Mouse (Mus musculus) heart, embryonic 14.5 days (tissue): ENCODE data around the gene Olfr291. TPM values are rescaled to one million over a fixed set of nuclear protein-coding genes. Genes with fewer than 3 reads are reported as not detected.

Source experiments
- ATAC-seq: fragments of 200-750 bp; cut with Nextera tagmentation; 2 replicates; pipeline ENCODE4 v1.8.0; 2017; ENCODE audit warnings: low read depth, moderate TSS enrichment; ENCODE audit not compliant: insufficient number of reproducible peaks, insufficient read depth, low FRiP score
- H3K27ac ChIP-seq, 2 experiments: fragments of 200-500 bp in 1 of 2; fragments of 300-500 bp in 1 of 2; sonication (generic) in 1 of 2; replicated peaks in 1 of 2; 2 replicates each; pipeline ENCODE4 v1.5.1; 2012 to 2014; ENCODE audit warnings: low read depth in 2 of 2, low read length in 2 of 2, control low read depth in 1 of 2, mild to moderate bottlenecking in 1 of 2, mixed read lengths in 1 of 2; ENCODE audit not compliant: control insufficient read depth in 1 of 2, insufficient read depth in 1 of 2
- H3K27me3 ChIP-seq: fragments of 300-500 bp; sonication (generic); 2 replicates; pipeline ENCODE4 v1.6.1; 2014; ENCODE audit warnings: mild to moderate bottlenecking, low read length, control low read depth; ENCODE audit not compliant: control insufficient read depth, insufficient read depth
- H3K36me3 ChIP-seq: fragments of 300-500 bp; sonication (generic); 2 replicates; pipeline ENCODE4 v1.6.1; 2014; ENCODE audit warnings: mild to moderate bottlenecking, control low read depth, low read length, mixed read lengths; ENCODE audit not compliant: control insufficient read depth, insufficient read depth
- H3K4me1 ChIP-seq, 2 experiments: fragments of 200-500 bp in 1 of 2; fragments of 300-500 bp in 1 of 2; sonication (generic) in 1 of 2; 2 replicates each; pipeline ENCODE4 v1.6.1; 2012 to 2014; ENCODE audit warnings: low read length in 2 of 2, control low read depth in 1 of 2, mixed read lengths in 1 of 2; ENCODE audit not compliant: control insufficient read depth in 2 of 2, insufficient read depth in 2 of 2
- H3K4me2 ChIP-seq: fragments of 300-500 bp; sonication (generic); 2 replicates; pipeline ENCODE4 v1.6.1; 2014; ENCODE audit warnings: mild to moderate bottlenecking, low read length
- H3K4me3 ChIP-seq, 2 experiments: fragments of 200-500 bp in 1 of 2; fragments of 300-500 bp in 1 of 2; sonication (generic) in 1 of 2; 2 replicates each; pipeline ENCODE4 v1.5.1; 2012 to 2014; ENCODE audit warnings: low read length in 2 of 2, mild to moderate bottlenecking in 2 of 2, control low read depth in 1 of 2, low read depth in 1 of 2, moderate library complexity in 1 of 2; ENCODE audit not compliant: control insufficient read depth in 1 of 2, insufficient read depth in 1 of 2
- H3K9ac ChIP-seq: fragments of 300-500 bp; sonication (generic); 2 replicates; pipeline ENCODE4 v1.6.1; 2014; ENCODE audit warnings: mild to moderate bottlenecking, low read length
- H3K9me3 ChIP-seq: fragments of 300-500 bp; sonication (generic); 2 replicates; pipeline ENCODE4 v1.6.1; 2016; ENCODE audit warnings: low read length, control low read depth; ENCODE audit not compliant: control insufficient read depth
- WGBS: fragments of 180-500 bp; shearing (Covaris S2); extraction: QIAGEN DNeasy Blood & Tissue Kit; methylation state at CpG from one replicate; pipeline ENCODE4 v1.1.7; 2014; 5-methylcytosine and 5-hydroxymethylcytosine counted together
- polyA plus RNA-seq: library from polyadenylated mRNA; unstranded; fragments of >200 nt; fragmentation: Nextera tagmentation; extraction: Ambion mirVana; gene quantifications from 2 replicates; pipeline ENCODE4 v1.2.1, GENCODE M21; 2014

The Olfr291 gene
- not detected in 2 replicates for polyA plus RNA-seq

DNA sequence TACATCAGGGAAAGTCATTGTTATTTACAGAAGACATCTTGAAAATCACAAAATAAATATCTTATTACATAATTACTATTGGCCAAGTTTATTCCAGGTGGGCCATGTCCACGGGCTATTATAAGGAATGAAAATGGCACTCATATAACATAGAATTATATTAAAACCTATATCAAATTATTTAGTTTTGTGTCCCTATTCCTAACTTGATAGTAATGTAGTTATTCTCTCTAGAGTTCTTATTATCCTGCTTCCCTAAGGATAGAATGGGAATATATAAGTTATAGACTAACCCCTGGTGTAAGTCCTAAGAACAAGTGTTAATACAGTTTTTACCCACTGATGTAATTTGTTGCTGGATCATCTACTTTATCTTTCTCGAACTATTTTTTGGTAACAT lies at the start of gene Olfr291:
Gene Olfr291, plus strand, starts transcription at position 301 of the 400 bp plus-strand sequence.
- Histone ChIP-seq H3K27me3 (no peaks in the 10 kb centered on the region), H3K27ac (no peak within 1 kb of the TSS), H3K9ac (no peak within 1 kb of the TSS), H3K4me3 (no peak within 1 kb of the TSS), H3K9me3 (0 out of 2 replicates have a peak, but pooled peaks cover 4% of the 10 kb centered on the region), H3K36me3 (no peaks in the 10 kb centered on the region), H3K4me1 (no peaks in the 10 kb centered on the region), H3K4me2 (no peak within 1 kb of the TSS)
- 54% methylated on average over 2 of the region's 2 CpGs for WGBS
- no peak for ATAC-seq

DNA sequence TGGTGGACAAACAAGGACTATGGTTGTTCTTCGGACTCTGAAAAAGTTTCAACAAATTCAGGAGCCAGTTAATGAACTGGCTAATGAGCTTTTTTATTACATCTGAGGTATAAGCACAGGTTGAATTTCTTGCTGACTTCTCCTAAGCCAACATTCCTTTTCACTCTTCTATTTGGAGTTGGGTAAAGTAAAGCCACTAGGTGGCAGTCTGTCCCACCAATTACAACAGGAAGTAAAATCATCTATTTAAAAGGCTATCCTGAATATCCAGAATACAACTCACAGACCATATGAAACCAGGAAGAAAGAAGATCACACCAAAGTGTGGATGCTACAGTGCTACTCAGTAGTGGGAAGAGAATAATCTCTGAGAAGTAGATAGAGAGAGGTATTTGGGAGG lies 48.1 kb upstream of the Olfr291 start:
- Histone ChIP-seq H3K36me3 (no peaks in the 10 kb centered on the region), H3K9me3 (no peaks in the 10 kb centered on the region), H3K4me3 (no peak overlapping the region), H3K27me3 (no peaks in the 10 kb centered on the region), H3K4me1 (no peaks in the 10 kb centered on the region), H3K9ac (no peak overlapping the region), H3K4me2 (no peak overlapping the region), H3K27ac (no peak overlapping the region)
- 32% methylated on average over 1 of the region's 1 CpGs for WGBS
- no peak for ATAC-seq

DNA sequence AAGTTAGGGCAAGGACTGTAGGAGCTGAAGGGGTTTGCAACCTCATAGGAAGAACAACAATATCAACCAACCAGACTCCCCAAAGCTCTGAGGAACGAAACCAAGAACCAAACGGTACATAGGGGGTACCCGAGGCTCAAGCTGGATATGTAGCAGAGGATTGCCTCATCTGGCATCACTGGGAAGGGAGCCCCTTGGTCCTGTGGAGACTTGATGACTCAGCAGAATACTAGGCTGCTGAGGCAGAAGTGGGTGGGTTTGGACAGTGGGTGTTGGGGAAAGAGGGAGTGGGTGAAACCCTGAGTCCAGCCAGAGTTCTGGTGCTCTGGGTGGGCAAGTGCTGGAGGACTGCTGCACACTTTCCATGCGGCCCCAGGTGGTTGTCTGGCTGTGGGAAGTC lies 47.2 kb upstream of the Olfr291 start:
- Histone ChIP-seq H3K4me1 (no peaks in the 10 kb centered on the region), H3K36me3 (no peaks in the 10 kb centered on the region), H3K9me3 (no peaks in the 10 kb centered on the region), H3K4me2 (no peak overlapping the region), H3K27ac (no peak overlapping the region), H3K4me3 (no peak overlapping the region), H3K9ac (no peak overlapping the region), H3K27me3 (no peaks in the 10 kb centered on the region)
- no peak for ATAC-seq
- WGBS, result 69% methylated on average over 4 of the region's 4 CpGs

DNA sequence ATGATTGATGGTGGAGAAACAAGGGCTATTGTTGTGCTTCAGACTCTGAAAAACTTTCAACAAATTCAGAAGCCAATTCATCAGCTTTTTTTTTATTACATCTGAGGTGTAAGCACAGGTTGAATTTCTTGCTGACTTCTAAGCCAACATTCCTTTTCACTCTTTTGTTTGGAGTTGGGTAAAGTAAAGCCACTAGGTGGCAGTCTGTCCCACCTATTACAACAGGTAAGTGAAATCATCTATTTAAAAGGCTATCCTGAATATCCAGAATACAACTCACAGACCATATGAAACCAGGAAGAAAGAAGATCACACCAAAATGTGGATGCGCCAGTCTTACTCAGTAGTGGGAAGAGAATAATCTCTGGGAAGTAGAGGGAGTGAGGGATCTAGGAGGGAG lies 31.2 kb downstream of the Olfr291 start:
- Histone ChIP-seq H3K4me2 (no peak overlapping the region), H3K4me1 (no peaks in the 10 kb centered on the region), H3K9me3 (no peaks in the 10 kb centered on the region), H3K36me3 (no peaks in the 10 kb centered on the region), H3K4me3 (no peak overlapping the region), H3K9ac (no peak overlapping the region), H3K27me3 (no peaks in the 10 kb centered on the region), H3K27ac (no peak overlapping the region)
- no peak for ATAC-seq
- 46% methylated on average over 1 of the region's 1 CpGs for WGBS

Other genes starting within 250 kb of the Olfr291 start
- gene Fah, start 246.8 kb upstream of the Olfr291 start, polyA plus RNA-seq, result 4.8 and 4.9 TPM in 2 replicates
- 147 and 168 TPM in 2 replicates for gene Zfand6, start 163.6 kb upstream of the Olfr291 start, polyA plus RNA-seq
- not detected in 2 replicates for gene Vmn2r65, start 110.6 kb downstream of the Olfr291 start, polyA plus RNA-seq
- not detected in 2 replicates for gene Vmn2r66, start 158.7 kb downstream of the Olfr291 start, polyA plus RNA-seq